Mouse (Mus musculus) E14TG2a.4 (cell line): ENCODE data around the gene Taar7f.
"Not testable (repeated sequence)": the region's sequence is repeated elsewhere in the genome, so short reads cannot be mapped to it uniquely, and the experiment has no call there.

Experiments used
- CTCF ChIP-seq: conservative IDR thresholded peaks from 2 replicates; pipeline ENCODE4 v1.5.1; 2014; ENCODE audit warnings: low read length
- POU5F1 ChIP-seq: IDR thresholded peaks from 2 replicates; pipeline ENCODE4 v1.6.1; 2014; ENCODE audit warnings: low read length, borderline replicate concordance

- not testable (repeated sequence) for TF ChIP-seq POU5F1, CTCF
Observed at GRCm38 (mm10) chr10:24076200-24076599, 26.9 kb downstream of the Taar7f start, which contains the start of gene Taar8a.
